Mouse (Mus musculus): ENCODE measurements around the gene Urm1. TPM values are rescaled to one million over a fixed set of nuclear protein-coding genes. Genes with fewer than 3 reads are reported as not detected.

The Urm1 gene
- total and polyA plus RNA-seq, 3 experiments, result 15.2 to 43.5 (median 19.9) TPM

- ATAC-seq (ENCODE audit: extremely low read depth, insufficient number of reproducible peaks, low FRiP score, poor library complexity, severe bottlenecking) (peak; percentile 63), DNase-seq (ENCODE audit: low spot score) (peak; percentile 83)
- Histone ChIP-seq H3K9me3 (replicated peaks) (no peaks in the 10 kb centered on the region), H3K4me1 (ENCODE audit: insufficient read depth, low read depth, low read length) (peaks cover 44% of the 10 kb centered on the region), H3K4me3 (ENCODE audit: low read depth, low read length) (peak overlapping the region; percentile 86), H3K36me3 (replicated peaks) (peaks cover 44% of the 10 kb centered on the region), H3K27me3 (ENCODE audit: insufficient read depth, low read length) (peaks cover 15% of the 10 kb centered on the region)
- TF ChIP-seq POLR2AphosphoS5 (IDR thresholded peaks at IDR 0.05; ENCODE audit: insufficient replicate concordance, low read depth, low read length), result no peak
- no peak for TF ChIP-seq TAL1 (conservative IDR thresholded peaks at IDR 0.05; ENCODE audit: low read depth, low read length)
- no peak for TF ChIP-seq CTCF (IDR thresholded peaks at IDR 0.05; ENCODE audit: low read depth, low read length)
- no peak for TF ChIP-seq GATA2 (IDR thresholded peaks at IDR 0.05; ENCODE audit: borderline replicate concordance, low read depth, low read length)
- no peak for TF ChIP-seq GATA1 (IDR thresholded peaks at IDR 0.05; ENCODE audit: borderline replicate concordance, low read length)
Measured at GRCm38 (mm10) chr2:29869646-29870451, 50.0 kb downstream of the Urm1 start.

GRCm38 (mm10) chr2:29872581-29873295, 52.9 kb downstream of the Urm1 start:
- Histone ChIP-seq H3K27me3 (ENCODE audit: insufficient read depth, low read length) (no peaks in the 10 kb centered on the region), H3K4me1 (ENCODE audit: insufficient read depth, low read depth, low read length) (peaks cover 42% of the 10 kb centered on the region), H3K4me3 (ENCODE audit: low read depth, low read length) (no peak overlapping the region), H3K36me3 (replicated peaks) (peaks cover 68% of the 10 kb centered on the region), H3K9me3 (replicated peaks) (no peaks in the 10 kb centered on the region)
- DNase-seq (ENCODE audit: low spot score) (no peak), ATAC-seq (ENCODE audit: extremely low read depth, insufficient number of reproducible peaks, low FRiP score, poor library complexity, severe bottlenecking) (no peak)
- TF ChIP-seq TAL1 (conservative IDR thresholded peaks at IDR 0.05; ENCODE audit: low read depth, low read length), result no peak
- no peak for TF ChIP-seq POLR2AphosphoS5 (IDR thresholded peaks at IDR 0.05; ENCODE audit: insufficient replicate concordance, low read depth, low read length)
- TF ChIP-seq GATA2 (IDR thresholded peaks at IDR 0.05; ENCODE audit: borderline replicate concordance, low read depth, low read length), result no peak
- no peak for TF ChIP-seq GATA1 (IDR thresholded peaks at IDR 0.05; ENCODE audit: borderline replicate concordance, low read length)
- TF ChIP-seq CTCF (IDR thresholded peaks at IDR 0.05; ENCODE audit: low read depth, low read length), result no peak

- Histone ChIP-seq H3K36me3 (replicated peaks) (peaks cover 77% of the 10 kb centered on the region), H3K9me3 (replicated peaks) (no peaks in the 10 kb centered on the region), H3K4me1 (ENCODE audit: insufficient read depth, low read depth, low read length) (peaks cover 35% of the 10 kb centered on the region), H3K27me3 (ENCODE audit: insufficient read depth, low read length) (no peaks in the 10 kb centered on the region), H3K4me3 (ENCODE audit: low read depth, low read length) (no peak overlapping the region)
- no peak for ATAC-seq (ENCODE audit: extremely low read depth, insufficient number of reproducible peaks, low FRiP score, poor library complexity, severe bottlenecking)
- no peak for DNase-seq (ENCODE audit: low spot score)
- TF ChIP-seq CTCF (IDR thresholded peaks at IDR 0.05; ENCODE audit: low read depth, low read length), result no peak
- no peak for TF ChIP-seq GATA2 (IDR thresholded peaks at IDR 0.05; ENCODE audit: borderline replicate concordance, low read depth, low read length)
- TF ChIP-seq TAL1 (conservative IDR thresholded peaks at IDR 0.05; ENCODE audit: low read depth, low read length), result no peak
- TF ChIP-seq GATA1 (IDR thresholded peaks at IDR 0.05; ENCODE audit: borderline replicate concordance, low read length), result no peak
- no peak for TF ChIP-seq POLR2AphosphoS5 (IDR thresholded peaks at IDR 0.05; ENCODE audit: insufficient replicate concordance, low read depth, low read length)
Measured at GRCm38 (mm10) chr2:29873801-29874200, 53.9 kb downstream of the Urm1 start.

GRCm38 (mm10) chr2:29878061-29878460, 58.2 kb downstream of the Urm1 start:
- H3K4me3 ChIP-seq (ENCODE audit: low read depth, low read length), result no peak overlapping the region
- peaks cover 4% of the 10 kb centered on the region; the same call in 1 of the 2 replicates for H3K9me3 ChIP-seq (replicated peaks)
- peaks cover 86% of the 10 kb centered on the region for H3K36me3 ChIP-seq (replicated peaks)
- DNase-seq (ENCODE audit: low spot score) (no peak), ATAC-seq (ENCODE audit: extremely low read depth, insufficient number of reproducible peaks, low FRiP score, poor library complexity, severe bottlenecking) (no peak)
- peaks cover 6% of the 10 kb centered on the region for H3K4me1 ChIP-seq (ENCODE audit: insufficient read depth, low read depth, low read length)
- H3K27me3 ChIP-seq (ENCODE audit: insufficient read depth, low read length), result peaks cover 3% of the 10 kb centered on the region; the same call in 1 of the 2 replicates
- TF ChIP-seq CTCF (IDR thresholded peaks at IDR 0.05; ENCODE audit: low read depth, low read length), result no peak
- no peak for TF ChIP-seq GATA2 (IDR thresholded peaks at IDR 0.05; ENCODE audit: borderline replicate concordance, low read depth, low read length)
- no peak for TF ChIP-seq TAL1 (conservative IDR thresholded peaks at IDR 0.05; ENCODE audit: low read depth, low read length)
- no peak for TF ChIP-seq POLR2AphosphoS5 (IDR thresholded peaks at IDR 0.05; ENCODE audit: insufficient replicate concordance, low read depth, low read length)
- TF ChIP-seq GATA1 (IDR thresholded peaks at IDR 0.05; ENCODE audit: borderline replicate concordance, low read length), result no peak

- Histone ChIP-seq H3K36me3 (replicated peaks) (peaks cover 75% of the 10 kb centered on the region), H3K27me3 (ENCODE audit: insufficient read depth, low read length) (peaks cover 3% of the 10 kb centered on the region; the same call in 1 of the 2 replicates), H3K9me3 (replicated peaks) (peaks cover 4% of the 10 kb centered on the region; the same call in 1 of the 2 replicates), H3K4me3 (ENCODE audit: low read depth, low read length) (no peak overlapping the region), H3K4me1 (ENCODE audit: insufficient read depth, low read depth, low read length) (no peaks in the 10 kb centered on the region)
- no peak for ATAC-seq (ENCODE audit: extremely low read depth, insufficient number of reproducible peaks, low FRiP score, poor library complexity, severe bottlenecking)
- TF ChIP-seq GATA2 (IDR thresholded peaks at IDR 0.05; ENCODE audit: borderline replicate concordance, low read depth, low read length) (no peak), CTCF (IDR thresholded peaks at IDR 0.05; ENCODE audit: low read depth, low read length) (no peak), POLR2AphosphoS5 (IDR thresholded peaks at IDR 0.05; ENCODE audit: insufficient replicate concordance, low read depth, low read length) (no peak), GATA1 (IDR thresholded peaks at IDR 0.05; ENCODE audit: borderline replicate concordance, low read length) (no peak), TAL1 (conservative IDR thresholded peaks at IDR 0.05; ENCODE audit: low read depth, low read length) (no peak)
- DNase-seq (ENCODE audit: low spot score), result no peak
Measured at GRCm38 (mm10) chr2:29879191-29879590, 59.3 kb downstream of the Urm1 start.
